Mouse (Mus musculus) stomach, postnatal 0 days (tissue): ENCODE results near the gene Cept1.

Experiments used
- CTCF ChIP-seq: IDR thresholded peaks from 2 replicates; pipeline ENCODE4 v1.5.1; 2016; ENCODE audit warnings: antibody characterized with exemption, low read depth, mild to moderate bottlenecking, moderate library complexity
- EP300 ChIP-seq: optimal IDR thresholded peaks from 2 replicates; pipeline ENCODE3; 2016; ENCODE audit warnings: antibody characterized with exemption

DNA sequence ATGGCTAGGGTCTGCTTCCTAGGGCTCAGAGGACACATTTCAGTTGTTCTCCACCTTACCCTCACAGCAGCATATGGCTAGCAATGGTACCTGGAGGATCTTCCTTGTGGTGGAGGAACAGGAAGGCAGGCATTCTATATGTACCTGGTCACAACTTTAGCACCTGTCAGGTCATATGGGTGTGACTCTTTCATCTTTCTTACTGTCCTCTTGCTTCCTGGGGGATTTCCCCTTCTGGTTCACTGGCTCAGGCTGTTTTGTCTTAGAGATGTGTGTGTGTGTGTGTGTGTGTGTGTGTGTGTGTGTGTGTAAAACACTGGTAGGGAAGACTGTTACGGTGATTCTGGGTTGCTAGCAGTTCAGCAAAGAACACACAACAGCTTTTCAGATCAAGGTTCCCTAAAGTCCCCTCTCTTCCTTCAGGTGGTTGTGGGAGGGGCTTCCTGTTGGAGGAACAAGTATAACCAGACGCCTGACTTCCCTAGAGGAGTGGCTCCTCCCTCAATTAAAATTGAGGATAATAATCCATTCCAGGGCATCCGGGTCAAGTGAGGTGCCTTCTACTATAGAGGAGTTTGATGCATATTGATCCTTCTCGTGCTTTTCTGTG is 63.7 kb downstream of the Cept1 start:
- TF ChIP-seq EP300 (no peak), CTCF (no peak)
